Mouse (Mus musculus) gastrocnemius, postnatal 36 days (tissue): ENCODE measurements around the gene Gjb5. TPM values are rescaled to one million over a fixed set of nuclear protein-coding genes. Genes with fewer than 3 reads are reported as not detected.

Experiments
- DNase-seq, 2 experiments: peaks; one replicate each; pipeline ENCODE4 v3.0.0; 2022
- intact Hi-C: fragments of 180-260 bp; cut with DNase I; formaldehyde crosslinking; loops from one replicate; pipeline ENCODE4 v1.15.1; 2025
- total RNA-seq, 2 experiments: library from RNA; stranded (reverse); gene quantifications; 2 replicates each; pipeline ENCODE4 v1.2.3; 2021

Gene Gjb5
- total RNA-seq, 2 experiments from 2014 or later = 0.25 TPM; not detected in 1

GRCm38 (mm10) chr4:127313861-127314260 is 44.1 kb downstream of the Gjb5 start, which contains the start of gene Gja4:
Gene Gja4, minus strand, starts transcription at chr4:127314039.
- peak; percentile 50 to 79 for DNase-seq
- intact Hi-C loops = no loop called here

GRCm38 (mm10) chr4:127312349-127312748 is 45.6 kb downstream of the Gjb5 start:
- DNase-seq = no peak
- intact Hi-C loops = no loop called here

GRCm38 (mm10) chr4:127311561-127311960 is 46.4 kb downstream of the Gjb5 start:
- no peak for DNase-seq
- intact Hi-C loops = no loop called here

GRCm38 (mm10) chr4:127306915-127307314 is 51.1 kb downstream of the Gjb5 start:
- intact Hi-C loops = no loop called here
- no peak for DNase-seq

Other genes starting within 250 kb of the Gjb5 start
- gene Tmem35b, start 234.5 kb downstream of the Gjb5 start, total RNA-seq = 1 to 10 TPM in 1 of 2 experiments, under 1 TPM in 1; 0.77 to 1.2 TPM
- gene Dlgap3, start 189.0 kb downstream of the Gjb5 start, total RNA-seq = under 1 TPM in 1 of 2 experiments, not detected in 1; 0.23 TPM
- gene Smim12, start 114.4 kb downstream of the Gjb5 start, total RNA-seq = 10 to 100 TPM; 29.7 to 34.2 TPM
- gene Gja4, start 44.1 kb downstream of the Gjb5 start, total RNA-seq = 1 to 10 TPM; 4.4 TPM
- not detected for gene Gjb3, start 27.3 kb downstream of the Gjb5 start, total RNA-seq
- not detected for gene Gjb4, start 4.1 kb downstream of the Gjb5 start, total RNA-seq